Mouse (Mus musculus): ENCODE results near the gene Usp32.

DNA sequence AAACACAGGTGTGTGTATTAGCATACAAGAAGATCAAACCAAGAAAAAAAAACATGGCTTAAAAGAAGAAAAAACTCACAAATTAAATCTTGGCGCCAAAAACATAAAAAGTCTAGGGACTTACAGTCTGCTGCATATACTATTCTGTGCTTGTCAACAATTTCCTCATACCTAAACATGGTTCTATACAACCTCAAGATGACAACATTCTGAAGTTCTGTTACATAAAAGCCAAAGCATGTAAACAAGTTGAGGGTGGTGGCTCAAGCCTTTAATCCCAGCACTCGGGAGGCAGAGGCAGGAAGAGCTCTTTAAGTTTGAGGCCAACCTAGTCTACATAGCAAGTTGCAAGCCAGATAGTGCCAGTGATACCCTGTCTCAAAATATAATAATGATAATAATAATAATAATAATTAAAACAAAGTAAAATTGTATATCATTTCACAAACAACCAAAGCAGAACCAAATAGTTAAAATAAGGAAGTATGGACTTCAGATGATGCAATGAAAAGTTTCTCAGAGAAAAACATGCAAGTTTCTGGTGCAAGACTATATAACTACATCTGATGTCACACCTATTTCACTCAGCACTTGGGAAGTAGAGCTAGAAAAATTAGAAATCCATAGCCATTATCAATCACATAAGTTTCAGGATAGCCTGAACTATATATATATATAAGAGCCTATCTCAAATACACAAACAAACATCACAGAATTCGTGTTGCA is 16.5 kb downstream of the Usp32 start:
- TF ChIP-seq POLR2A (IDR thresholded peaks at IDR 0.05; ENCODE audit: borderline replicate concordance, control insufficient read depth, low read depth, low read length) = no peak
- TF ChIP-seq CTCF (IDR thresholded peaks at IDR 0.05; ENCODE audit: control insufficient read depth, insufficient read depth, low read length) = no peak

Data from bone marrow, adult 2 months (tissue).